Mouse (Mus musculus): ENCODE measurements around the gene Auts2. TPM values are rescaled to one million over a fixed set of nuclear protein-coding genes. Genes with fewer than 3 reads are reported as not detected.

The Auts2 gene
- polyA plus RNA-seq, 1 experiment from 2014 or later, result 30.4 TPM

DNA sequence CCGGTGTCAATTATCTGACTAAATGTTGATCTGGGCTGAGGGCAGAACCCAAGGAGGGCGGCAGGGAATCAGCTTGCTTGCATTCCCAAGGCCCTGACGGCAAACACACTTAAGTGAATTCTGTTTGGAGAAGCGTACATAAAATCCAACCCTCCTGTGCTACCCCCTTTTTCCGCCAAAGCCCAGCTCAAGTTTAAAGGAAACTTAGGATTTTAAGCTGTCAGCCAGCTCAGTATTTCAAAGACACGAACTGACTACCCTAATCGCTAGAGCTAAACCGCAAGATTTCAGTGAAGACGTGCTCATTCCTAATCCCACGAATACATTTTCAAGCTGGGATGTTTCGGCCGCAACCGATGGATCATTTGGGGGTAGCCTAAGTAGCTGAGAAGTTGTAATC is 490.5 kb downstream of the Auts2 start:
- no peak for ATAC-seq (replicated peaks; ENCODE audit: low FRiP score, low TSS enrichment, low read depth)
- Histone ChIP-seq H3K27ac (ENCODE audit: low read depth) (no peak overlapping the region), H3K27me3 (replicated peaks; ENCODE audit: control insufficient read depth, insufficient read depth, low read length) (no peaks in the 10 kb centered on the region), H3K36me3 (ENCODE audit: control insufficient read depth, insufficient read depth, low read length) (no peaks in the 10 kb centered on the region), H3K9ac (ENCODE audit: low read length) (no peak overlapping the region), H3K4me3 (ENCODE audit: low read depth, low read length) (no peak overlapping the region), H3K4me1 (replicated peaks; ENCODE audit: control insufficient read depth, insufficient read depth, low read length) (peaks cover 9% of the 10 kb centered on the region; the same call in 1 of the 2 replicates), H3K4me2 (ENCODE audit: low read length) (peak overlapping the region; percentile 14), H3K9me3 (ENCODE audit: control insufficient read depth, low read length) (no peaks in the 10 kb centered on the region)
- no peak for DNase-seq (ENCODE audit: low spot score)
- WGBS, result 48% methylated on average over 13 of the region's 13 CpGs

DNA sequence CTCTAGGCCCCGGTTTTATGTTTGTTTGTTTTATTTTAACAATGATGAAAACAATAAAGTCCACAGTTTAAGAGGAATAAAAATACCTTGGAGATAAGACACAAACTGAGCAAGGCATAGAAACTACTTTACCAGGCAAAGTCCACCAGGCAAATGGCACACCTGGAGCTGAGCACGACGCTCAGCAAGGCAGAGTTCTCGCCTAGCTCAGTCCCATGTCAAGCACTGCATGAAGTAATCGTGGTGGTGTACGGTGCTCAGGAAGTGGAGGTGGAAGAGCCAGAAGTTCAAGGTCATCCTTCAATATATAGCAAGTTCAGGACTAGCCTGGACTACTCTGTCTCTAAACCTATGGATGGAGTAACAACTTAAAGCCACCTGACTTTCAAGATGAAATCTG is 503.6 kb downstream of the Auts2 start:
- H3K9ac ChIP-seq (ENCODE audit: low read length), result no peak overlapping the region
- H3K9me3 ChIP-seq (ENCODE audit: control insufficient read depth, low read length), result no peaks in the 10 kb centered on the region
- no peak for ATAC-seq (replicated peaks; ENCODE audit: low FRiP score, low TSS enrichment, low read depth)
- H3K27ac ChIP-seq (ENCODE audit: low read depth), result no peak overlapping the region
- no peak overlapping the region for H3K4me2 ChIP-seq (ENCODE audit: low read length)
- H3K27me3 ChIP-seq (replicated peaks; ENCODE audit: control insufficient read depth, insufficient read depth, low read length), result no peaks in the 10 kb centered on the region
- no peak overlapping the region for H3K4me3 ChIP-seq (ENCODE audit: low read depth, low read length)
- no peaks in the 10 kb centered on the region for H3K4me1 ChIP-seq (replicated peaks; ENCODE audit: control insufficient read depth, insufficient read depth, low read length)
- H3K36me3 ChIP-seq (ENCODE audit: control insufficient read depth, insufficient read depth, low read length), result no peaks in the 10 kb centered on the region
- WGBS, result 87% methylated on average over 6 of the region's 6 CpGs
- no peak for DNase-seq (ENCODE audit: low spot score)

DNA sequence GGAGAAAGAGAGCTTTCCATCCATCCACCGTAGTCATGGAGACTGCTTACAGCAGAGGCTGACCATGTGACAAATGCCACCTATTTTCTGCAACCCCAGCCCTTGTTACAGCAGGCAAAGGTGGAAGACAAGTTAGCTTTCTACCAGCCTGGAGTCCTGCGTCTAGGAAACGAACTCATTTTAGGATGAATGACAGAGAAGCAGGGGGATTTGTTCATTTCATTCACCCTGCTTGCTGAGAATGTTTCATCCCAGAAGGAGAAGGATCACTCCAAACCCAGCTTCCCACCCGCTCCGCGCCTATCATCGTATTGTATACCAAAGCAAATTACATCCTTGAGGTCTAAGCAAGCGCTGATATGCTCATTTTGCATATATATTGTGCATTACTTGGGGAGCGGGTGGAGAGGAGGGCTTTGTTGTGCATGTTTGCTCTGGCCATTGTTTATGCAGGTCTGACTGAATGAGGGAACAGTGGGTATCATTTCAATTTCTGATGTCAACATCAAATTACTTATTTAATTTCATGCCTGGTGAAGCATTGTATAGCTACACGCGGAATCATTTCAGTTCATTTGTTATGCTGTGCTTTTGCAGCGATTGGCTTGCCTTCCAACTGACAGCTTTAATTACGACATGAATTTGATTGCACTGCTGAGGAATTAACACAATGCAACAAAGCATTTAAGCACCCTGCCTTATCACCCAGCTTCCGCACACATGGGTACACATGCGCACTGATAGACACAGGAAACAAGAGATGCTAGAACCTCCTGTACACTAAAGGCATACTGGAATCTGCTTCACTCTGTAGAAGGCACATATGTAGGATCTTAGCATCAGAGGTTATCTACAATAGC is 509.4 kb downstream of the Auts2 start:
- WGBS, result 93% methylated on average over 15 of the region's 15 CpGs
- Histone ChIP-seq H3K36me3 (ENCODE audit: control insufficient read depth, insufficient read depth, low read length) (no peaks in the 10 kb centered on the region), H3K27me3 (replicated peaks; ENCODE audit: control insufficient read depth, insufficient read depth, low read length) (no peaks in the 10 kb centered on the region), H3K4me3 (ENCODE audit: low read depth, low read length) (no peak overlapping the region), H3K4me2 (ENCODE audit: low read length) (no peak overlapping the region), H3K4me1 (replicated peaks; ENCODE audit: control insufficient read depth, insufficient read depth, low read length) (no peaks in the 10 kb centered on the region), H3K9me3 (ENCODE audit: control insufficient read depth, low read length) (no peaks in the 10 kb centered on the region), H3K27ac (ENCODE audit: low read depth) (no peak overlapping the region), H3K9ac (ENCODE audit: low read length) (no peak overlapping the region)
- no peak for ATAC-seq (replicated peaks; ENCODE audit: low FRiP score, low TSS enrichment, low read depth)
- DNase-seq (ENCODE audit: low spot score), result no peak

DNA sequence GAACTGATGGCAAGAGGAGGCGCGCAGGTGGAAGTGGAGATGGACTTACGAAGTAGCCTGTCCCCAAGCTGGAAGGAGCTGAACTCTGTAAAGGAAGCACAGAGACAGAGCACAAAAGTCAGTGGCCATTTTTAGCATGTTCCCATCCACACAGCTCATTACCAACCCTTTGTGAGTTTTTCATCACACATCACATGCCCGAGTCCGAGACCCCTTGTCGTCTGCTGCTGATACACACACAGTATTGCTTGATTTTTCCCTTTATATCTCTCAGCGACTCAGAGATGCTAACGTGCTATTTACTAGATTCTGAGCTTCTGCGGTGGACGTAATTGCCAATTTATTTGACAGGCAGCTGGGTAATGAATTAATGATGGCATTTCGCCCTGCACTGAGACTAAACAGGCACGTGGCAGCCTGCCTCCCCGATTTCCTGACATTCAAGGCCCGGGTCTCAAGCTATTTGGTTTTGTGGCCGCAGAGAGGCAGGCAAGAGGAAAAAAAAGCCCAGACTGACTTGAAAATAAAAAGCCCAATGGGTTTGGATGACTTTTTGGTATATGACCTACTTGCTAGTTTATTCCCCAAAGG is 512.1 kb downstream of the Auts2 start:
- H3K27ac ChIP-seq (ENCODE audit: low read depth), result no peak overlapping the region
- 53% methylated on average over 15 of the region's 15 CpGs for WGBS
- no peaks in the 10 kb centered on the region for H3K36me3 ChIP-seq (ENCODE audit: control insufficient read depth, insufficient read depth, low read length)
- no peaks in the 10 kb centered on the region for H3K27me3 ChIP-seq (replicated peaks; ENCODE audit: control insufficient read depth, insufficient read depth, low read length)
- no peak for ATAC-seq (replicated peaks; ENCODE audit: low FRiP score, low TSS enrichment, low read depth)
- DNase-seq (ENCODE audit: low spot score), result no peak
- H3K4me2 ChIP-seq (ENCODE audit: low read length), result no peak overlapping the region
- no peak overlapping the region for H3K9ac ChIP-seq (ENCODE audit: low read length)
- no peaks in the 10 kb centered on the region for H3K9me3 ChIP-seq (ENCODE audit: control insufficient read depth, low read length)
- no peak overlapping the region for H3K4me3 ChIP-seq (ENCODE audit: low read depth, low read length)
- no peaks in the 10 kb centered on the region for H3K4me1 ChIP-seq (replicated peaks; ENCODE audit: control insufficient read depth, insufficient read depth, low read length)

DNA sequence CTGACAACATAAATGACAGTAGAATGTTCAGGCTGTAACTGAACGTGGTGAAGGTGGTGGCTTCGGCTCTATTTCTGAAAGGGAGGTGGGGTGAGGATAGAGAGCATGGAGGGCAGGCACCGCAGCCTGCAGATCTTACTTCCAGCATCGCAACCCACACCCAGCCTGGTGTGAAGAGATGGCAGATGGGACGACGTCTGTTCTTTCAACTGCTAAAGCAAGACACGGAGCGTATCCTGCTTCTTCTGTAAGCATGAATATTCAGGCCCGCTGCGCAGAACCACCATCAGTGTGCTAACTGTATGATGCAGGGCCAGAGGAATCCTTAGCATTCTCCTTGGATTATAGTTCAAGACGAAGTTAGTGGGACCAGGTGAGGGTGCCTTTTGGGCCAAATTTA is 513.5 kb downstream of the Auts2 start:
- no peaks in the 10 kb centered on the region for H3K27me3 ChIP-seq (replicated peaks; ENCODE audit: control insufficient read depth, insufficient read depth, low read length)
- H3K36me3 ChIP-seq (ENCODE audit: control insufficient read depth, insufficient read depth, low read length), result no peaks in the 10 kb centered on the region
- no peak for DNase-seq (ENCODE audit: low spot score)
- no peak for ATAC-seq (replicated peaks; ENCODE audit: low FRiP score, low TSS enrichment, low read depth)
- H3K4me2 ChIP-seq (ENCODE audit: low read length), result no peak overlapping the region
- no peaks in the 10 kb centered on the region for H3K9me3 ChIP-seq (ENCODE audit: control insufficient read depth, low read length)
- H3K9ac ChIP-seq (ENCODE audit: low read length), result no peak overlapping the region
- no peak overlapping the region for H3K27ac ChIP-seq (ENCODE audit: low read depth)
- no peaks in the 10 kb centered on the region for H3K4me1 ChIP-seq (replicated peaks; ENCODE audit: control insufficient read depth, insufficient read depth, low read length)
- 89% methylated on average over 11 of the region's 11 CpGs for WGBS
- no peak overlapping the region for H3K4me3 ChIP-seq (ENCODE audit: low read depth, low read length)

DNA sequence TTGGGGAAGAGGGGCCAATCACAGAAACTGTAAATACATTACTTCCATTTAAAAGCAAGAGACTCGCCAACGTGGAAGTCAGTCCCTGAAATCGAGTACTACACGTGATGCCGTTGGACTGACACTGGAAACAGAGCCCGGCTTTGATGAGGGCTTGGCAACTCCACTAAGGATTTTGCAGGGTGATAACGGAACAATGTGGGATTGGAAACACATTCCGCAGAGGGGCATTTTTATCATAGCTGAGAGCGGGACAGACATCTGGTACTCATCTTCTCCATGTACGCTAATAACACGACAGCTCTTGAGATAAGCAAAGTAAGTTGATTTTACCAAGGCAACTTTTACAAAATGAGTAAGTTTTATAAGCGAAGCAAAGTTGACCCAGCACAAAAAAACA is 514.1 kb downstream of the Auts2 start:
- Histone ChIP-seq H3K4me2 (ENCODE audit: low read length) (no peak overlapping the region), H3K36me3 (ENCODE audit: control insufficient read depth, insufficient read depth, low read length) (no peaks in the 10 kb centered on the region), H3K9me3 (ENCODE audit: control insufficient read depth, low read length) (no peaks in the 10 kb centered on the region), H3K4me3 (ENCODE audit: low read depth, low read length) (no peak overlapping the region), H3K9ac (ENCODE audit: low read length) (no peak overlapping the region), H3K27me3 (replicated peaks; ENCODE audit: control insufficient read depth, insufficient read depth, low read length) (no peaks in the 10 kb centered on the region), H3K27ac (ENCODE audit: low read depth) (no peak overlapping the region), H3K4me1 (replicated peaks; ENCODE audit: control insufficient read depth, insufficient read depth, low read length) (no peaks in the 10 kb centered on the region)
- 51% methylated on average over 12 of the region's 12 CpGs for WGBS
- no peak for ATAC-seq (replicated peaks; ENCODE audit: low FRiP score, low TSS enrichment, low read depth)
- DNase-seq (ENCODE audit: low spot score), result no peak

DNA sequence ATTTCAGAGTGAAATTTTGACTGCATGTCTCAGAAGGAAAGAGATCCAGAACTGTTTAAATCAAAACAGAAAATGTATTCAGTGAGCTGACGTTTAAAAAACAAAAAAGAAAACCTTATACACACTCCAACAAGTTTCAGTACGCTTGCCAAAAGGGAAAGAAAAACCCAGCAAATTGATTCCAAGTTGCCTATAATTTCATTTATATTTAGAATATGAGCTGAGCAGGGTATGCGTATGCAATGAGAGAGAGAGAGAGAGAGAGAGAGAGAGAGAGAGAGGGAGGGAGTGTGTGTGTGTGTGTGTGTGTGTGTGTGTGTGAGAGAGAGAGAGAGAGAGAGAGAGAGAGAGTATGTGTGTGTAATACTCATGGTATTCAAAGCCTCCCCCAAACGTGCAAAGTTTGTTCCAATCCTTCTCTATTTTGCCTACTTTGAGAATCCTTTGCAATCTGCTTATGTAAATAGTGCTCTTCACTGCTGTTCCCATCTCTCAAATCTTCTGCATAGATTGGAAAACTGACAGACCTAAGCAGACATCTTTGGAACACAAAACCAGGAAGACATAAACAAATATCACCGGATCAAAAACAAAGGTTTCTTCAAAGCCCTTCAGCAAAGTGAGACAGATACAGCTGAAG is 515.2 kb downstream of the Auts2 start:
- Histone ChIP-seq H3K4me3 (ENCODE audit: low read depth, low read length) (no peak overlapping the region), H3K4me1 (replicated peaks; ENCODE audit: control insufficient read depth, insufficient read depth, low read length) (no peaks in the 10 kb centered on the region), H3K27me3 (replicated peaks; ENCODE audit: control insufficient read depth, insufficient read depth, low read length) (no peaks in the 10 kb centered on the region), H3K9me3 (ENCODE audit: control insufficient read depth, low read length) (no peaks in the 10 kb centered on the region), H3K27ac (ENCODE audit: low read depth) (no peak overlapping the region), H3K36me3 (ENCODE audit: control insufficient read depth, insufficient read depth, low read length) (no peaks in the 10 kb centered on the region), H3K9ac (ENCODE audit: low read length) (no peak overlapping the region), H3K4me2 (ENCODE audit: low read length) (no peak overlapping the region)
- WGBS, result 59% methylated on average over 5 of the region's 5 CpGs
- no peak for ATAC-seq (replicated peaks; ENCODE audit: low FRiP score, low TSS enrichment, low read depth)
- no peak for DNase-seq (ENCODE audit: low spot score)

DNA sequence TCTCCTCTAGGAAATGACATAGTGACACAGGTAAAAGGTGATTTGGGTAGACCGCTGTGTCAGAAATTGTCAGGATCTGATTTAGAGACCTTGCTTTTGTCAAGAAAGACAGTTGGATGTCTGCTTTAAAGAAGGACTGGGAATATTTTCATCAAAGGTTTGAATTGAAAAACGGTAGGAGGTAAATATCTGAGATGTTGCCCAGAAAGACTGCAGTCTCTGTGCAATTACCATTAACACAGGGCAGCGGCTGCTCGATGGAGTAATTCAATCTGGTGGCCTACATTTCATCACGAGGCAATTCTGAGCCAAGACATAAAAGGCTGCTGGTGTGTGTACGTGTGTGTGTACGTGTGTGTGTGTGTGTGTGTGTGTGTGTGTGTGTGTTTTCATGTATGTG is 529.8 kb downstream of the Auts2 start:
- Histone ChIP-seq H3K4me1 (replicated peaks; ENCODE audit: control insufficient read depth, insufficient read depth, low read length) (no peaks in the 10 kb centered on the region; the same call in none of the 2 replicates), H3K4me2 (ENCODE audit: low read length) (no peak overlapping the region), H3K9ac (ENCODE audit: low read length) (no peak overlapping the region), H3K4me3 (ENCODE audit: low read depth, low read length) (no peak overlapping the region), H3K27me3 (replicated peaks; ENCODE audit: control insufficient read depth, insufficient read depth, low read length) (no peaks in the 10 kb centered on the region), H3K27ac (ENCODE audit: low read depth) (no peak overlapping the region), H3K9me3 (ENCODE audit: control insufficient read depth, low read length) (no peaks in the 10 kb centered on the region), H3K36me3 (ENCODE audit: control insufficient read depth, insufficient read depth, low read length) (no peaks in the 10 kb centered on the region)
- WGBS, result 83% methylated on average over 7 of the region's 7 CpGs
- DNase-seq (ENCODE audit: low spot score), result no peak
- ATAC-seq (replicated peaks; ENCODE audit: low FRiP score, low TSS enrichment, low read depth), result no peak
